Mouse (Mus musculus): Measurements from ENCODE around the gene Ttc19. TPM values are rescaled to one million over a fixed set of nuclear protein-coding genes. Genes with fewer than 3 reads are reported as not detected.
A peak's percentile ranks its signal among the peaks of the same experiment; 100 is the strongest.
"Not testable (repeated sequence)": the region's sequence is repeated elsewhere in the genome, so short reads cannot be mapped to it uniquely, and the experiment has no call there.

Gene Ttc19
- polyA plus RNA-seq, 1 experiment from 2014 or later: 7.4 TPM

DNA sequence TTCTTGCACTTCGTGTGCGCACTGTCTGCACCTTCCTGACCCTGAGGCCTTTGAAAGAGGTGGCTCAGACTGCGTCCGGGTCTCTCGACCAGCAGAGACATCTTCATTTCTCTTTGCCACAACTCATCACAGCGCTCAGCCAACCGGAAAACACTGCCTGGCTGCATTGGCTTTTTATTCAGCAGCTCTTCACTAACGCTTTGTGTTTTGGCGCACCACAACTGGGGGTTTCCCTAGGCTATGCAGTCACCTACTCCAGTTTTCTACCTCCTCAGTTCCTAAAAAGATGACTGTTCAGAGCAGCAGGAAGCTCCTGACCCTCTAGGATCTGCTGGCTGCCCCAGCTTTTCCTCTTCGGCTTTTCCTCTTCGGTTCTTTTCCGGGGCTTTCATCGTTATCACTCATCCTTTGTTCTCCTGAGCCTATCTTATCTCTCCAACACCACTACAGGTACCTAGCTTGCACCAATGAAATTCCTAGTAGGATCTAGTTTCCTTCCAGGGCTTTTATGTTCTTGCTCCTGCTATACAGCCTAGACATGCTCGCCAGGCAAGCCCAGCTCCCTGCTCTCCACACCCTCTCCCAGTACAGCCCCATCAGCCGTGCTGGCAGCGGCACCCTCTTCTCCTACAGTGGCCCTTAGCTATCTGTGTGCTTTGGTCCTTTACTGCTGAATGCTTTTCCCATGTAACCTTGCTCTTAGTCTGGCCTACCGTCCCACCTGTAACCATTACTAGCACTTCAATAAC, 14.6 kb upstream of the Ttc19 start:
- 97% methylated on average over 17 of the region's 17 CpGs for WGBS (ENCODE audit: missing documents)
- Histone ChIP-seq H3K36me3 (ENCODE audit: inconsistent target) (no peaks in the 10 kb centered on the region; the same call in 1 of the 2 replicates), H3K4me3 (ENCODE audit: inconsistent target) (no peak overlapping the region), H3K27ac (no peak overlapping the region), H3K79me2 (ENCODE audit: inconsistent target) (no peaks in the 10 kb centered on the region; the same call in 1 of the 2 replicates)

GRCm38 (mm10) chr11:62268381-62268780, 12.9 kb upstream of the Ttc19 start:
- no peak overlapping the region for H3K4me3 ChIP-seq (ENCODE audit: inconsistent target)
- no peaks in the 10 kb centered on the region; the same call in 1 of the 2 replicates for H3K79me2 ChIP-seq (ENCODE audit: inconsistent target)
- no peaks in the 10 kb centered on the region; the same call in 1 of the 2 replicates for H3K36me3 ChIP-seq (ENCODE audit: inconsistent target)
- 75% methylated on average over 8 of the region's 8 CpGs for WGBS (ENCODE audit: missing documents)
- no peak overlapping the region for H3K27ac ChIP-seq

- H3K79me2 ChIP-seq (ENCODE audit: inconsistent target): no peaks in the 10 kb centered on the region
- no peaks in the 10 kb centered on the region; the same call in 1 of the 2 replicates for H3K36me3 ChIP-seq (ENCODE audit: inconsistent target)
- no peak overlapping the region for H3K27ac ChIP-seq
- 90% methylated on average over 12 of the region's 12 CpGs for WGBS (ENCODE audit: missing documents)
- H3K4me3 ChIP-seq (ENCODE audit: inconsistent target): no peak overlapping the region
Observed at GRCm38 (mm10) chr11:62269097-62269496, 12.2 kb upstream of the Ttc19 start.

- Histone ChIP-seq H3K79me2 (ENCODE audit: inconsistent target) (no peaks in the 10 kb centered on the region), H3K27ac (no peak overlapping the region), H3K36me3 (ENCODE audit: inconsistent target) (no peaks in the 10 kb centered on the region; the same call in 1 of the 2 replicates), H3K4me3 (ENCODE audit: inconsistent target) (no peak overlapping the region)
- WGBS (ENCODE audit: missing documents): 87% methylated on average over 5 of the region's 5 CpGs
Observed at GRCm38 (mm10) chr11:62270851-62271250, 10.4 kb upstream of the Ttc19 start.

DNA sequence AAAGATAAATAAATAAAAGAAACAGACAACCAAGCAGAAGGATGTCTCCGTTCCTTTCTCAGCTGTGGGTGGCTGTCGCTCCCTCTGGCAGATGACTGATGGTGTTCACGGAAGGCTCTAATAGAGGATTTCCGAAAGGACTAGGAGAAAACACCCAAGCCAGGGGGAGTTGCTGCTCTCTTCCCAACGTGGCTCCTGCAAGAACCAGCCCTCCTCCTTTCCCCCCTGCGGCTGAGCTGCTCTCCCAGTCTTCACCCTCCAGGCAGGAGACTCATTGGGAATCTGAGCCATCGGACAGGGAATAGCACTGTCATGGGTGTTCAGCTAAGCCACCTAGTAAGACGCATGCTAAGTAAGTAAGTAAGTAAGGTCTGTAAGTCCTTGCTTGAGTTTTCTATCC, 4.2 kb upstream of the Ttc19 start:
- WGBS (ENCODE audit: missing documents): 95% methylated on average over 8 of the region's 8 CpGs
- H3K27ac ChIP-seq: no peak overlapping the region
- no peaks in the 10 kb centered on the region for H3K36me3 ChIP-seq (ENCODE audit: inconsistent target)
- H3K4me3 ChIP-seq (ENCODE audit: inconsistent target): no peak overlapping the region
- no peaks in the 10 kb centered on the region for H3K79me2 ChIP-seq (ENCODE audit: inconsistent target)

GRCm38 (mm10) chr11:62278027-62278426, 3.2 kb upstream of the Ttc19 start:
- H3K4me3 ChIP-seq (ENCODE audit: inconsistent target): no peak overlapping the region
- 30% methylated on average over 5 of the region's 5 CpGs for WGBS (ENCODE audit: missing documents)
- H3K79me2 ChIP-seq (ENCODE audit: inconsistent target): no peaks in the 10 kb centered on the region
- H3K27ac ChIP-seq: no peak overlapping the region
- no peaks in the 10 kb centered on the region for H3K36me3 ChIP-seq (ENCODE audit: inconsistent target)

- under 1% methylated on average over 47 of the region's 57 CpGs for WGBS (ENCODE audit: missing documents)
- Histone ChIP-seq H3K79me2 (ENCODE audit: inconsistent target) (no peaks in the 10 kb centered on the region), H3K36me3 (ENCODE audit: inconsistent target) (no peaks in the 10 kb centered on the region), H3K4me3 (ENCODE audit: inconsistent target) (peak overlapping the region; percentile 34), H3K27ac (no peak overlapping the region)
Observed at GRCm38 (mm10) chr11:62281601-62281997, 326 bp downstream of the Ttc19 start.

DNA sequence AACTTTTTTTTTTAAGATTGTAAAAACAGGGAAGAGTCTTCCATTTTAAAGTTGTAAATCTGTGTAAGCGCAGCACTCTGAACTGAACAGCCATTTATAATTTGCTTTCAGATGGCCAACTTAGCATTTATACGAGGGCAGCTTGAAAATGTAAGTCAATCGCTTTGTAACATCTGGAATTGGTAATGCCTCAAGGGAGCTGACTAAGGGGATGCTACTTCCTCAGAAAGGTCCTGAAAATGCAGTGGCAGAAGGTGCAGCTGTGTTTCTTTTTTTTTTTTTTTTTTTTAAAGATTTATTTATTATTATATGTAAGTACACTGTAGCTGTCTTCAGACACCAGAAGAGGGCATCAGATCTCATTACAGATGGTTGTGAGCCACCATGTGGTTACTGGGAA, 2.7 kb downstream of the Ttc19 start:
- H3K4me3 ChIP-seq (ENCODE audit: inconsistent target); H3K27ac ChIP-seq; H3K36me3 ChIP-seq (ENCODE audit: inconsistent target); H3K79me2 ChIP-seq (ENCODE audit: inconsistent target): not testable (repeated sequence)
- 84% methylated on average over 3 of the region's 3 CpGs for WGBS (ENCODE audit: missing documents)

- Histone ChIP-seq H3K36me3 (ENCODE audit: inconsistent target) (no peaks in the 10 kb centered on the region), H3K27ac (no peak overlapping the region), H3K4me3 (ENCODE audit: inconsistent target) (no peak overlapping the region), H3K79me2 (ENCODE audit: inconsistent target) (no peaks in the 10 kb centered on the region)
- WGBS (ENCODE audit: missing documents): 62% methylated on average over 8 of the region's 8 CpGs
Observed at GRCm38 (mm10) chr11:62285020-62285419, 3.7 kb downstream of the Ttc19 start.

- Histone ChIP-seq H3K27ac (no peak overlapping the region), H3K4me3 (ENCODE audit: inconsistent target) (no peak overlapping the region), H3K79me2 (ENCODE audit: inconsistent target) (no peaks in the 10 kb centered on the region), H3K36me3 (ENCODE audit: inconsistent target) (no peaks in the 10 kb centered on the region)
- WGBS (ENCODE audit: missing documents): 100% methylated on average over 1 of the region's 1 CpGs
Observed at GRCm38 (mm10) chr11:62287700-62288099, 6.4 kb downstream of the Ttc19 start.

GRCm38 (mm10) chr11:62294121-62294520, 12.8 kb downstream of the Ttc19 start:
- H3K36me3 ChIP-seq (ENCODE audit: inconsistent target): no peaks in the 10 kb centered on the region
- H3K4me3 ChIP-seq (ENCODE audit: inconsistent target): no peak overlapping the region
- no peaks in the 10 kb centered on the region for H3K79me2 ChIP-seq (ENCODE audit: inconsistent target)
- WGBS (ENCODE audit: missing documents): 92% methylated on average over 2 of the region's 2 CpGs
- no peak overlapping the region for H3K27ac ChIP-seq

GRCm38 (mm10) chr11:62298883-62299282, 17.6 kb downstream of the Ttc19 start:
- H3K36me3 ChIP-seq (ENCODE audit: inconsistent target): no peaks in the 10 kb centered on the region
- WGBS (ENCODE audit: missing documents): 98% methylated on average over 6 of the region's 6 CpGs
- H3K27ac ChIP-seq: no peak overlapping the region
- no peaks in the 10 kb centered on the region for H3K79me2 ChIP-seq (ENCODE audit: inconsistent target)
- no peak overlapping the region for H3K4me3 ChIP-seq (ENCODE audit: inconsistent target)

- Histone ChIP-seq H3K79me2 (ENCODE audit: inconsistent target) (no peaks in the 10 kb centered on the region), H3K27ac (no peak overlapping the region), H3K4me3 (ENCODE audit: inconsistent target) (no peak overlapping the region), H3K36me3 (ENCODE audit: inconsistent target) (no peaks in the 10 kb centered on the region)
- WGBS (ENCODE audit: missing documents): 52% methylated on average over 2 of the region's 2 CpGs
Observed at GRCm38 (mm10) chr11:62305866-62306265, 24.6 kb downstream of the Ttc19 start.

DNA sequence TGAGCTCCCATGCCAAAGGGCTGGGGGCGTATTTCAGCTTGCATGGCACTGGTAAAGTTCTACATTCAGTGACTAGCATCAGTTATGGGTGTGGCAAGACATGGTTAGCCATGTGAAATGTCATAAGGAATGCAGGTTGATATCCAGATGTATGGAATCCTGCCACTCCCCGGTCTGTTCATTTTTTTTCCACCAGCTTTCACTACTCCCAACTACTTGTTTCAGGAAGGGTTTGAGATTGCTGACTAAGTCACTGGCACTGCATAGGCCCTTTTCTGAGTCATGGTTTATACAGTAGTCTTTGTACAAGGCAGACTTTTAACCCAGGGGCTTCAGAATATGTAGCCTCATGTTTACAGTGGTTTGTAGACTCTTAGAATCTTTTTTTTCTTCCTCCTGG, 28.0 kb downstream of the Ttc19 start:
- Histone ChIP-seq H3K27ac (no peak overlapping the region), H3K4me3 (ENCODE audit: inconsistent target) (no peak overlapping the region), H3K36me3 (ENCODE audit: inconsistent target) (peaks cover 19% of the 10 kb centered on the region; the same call in 1 of the 2 replicates), H3K79me2 (ENCODE audit: inconsistent target) (no peaks in the 10 kb centered on the region)
- WGBS (ENCODE audit: missing documents): 95% methylated on average over 2 of the region's 2 CpGs

DNA sequence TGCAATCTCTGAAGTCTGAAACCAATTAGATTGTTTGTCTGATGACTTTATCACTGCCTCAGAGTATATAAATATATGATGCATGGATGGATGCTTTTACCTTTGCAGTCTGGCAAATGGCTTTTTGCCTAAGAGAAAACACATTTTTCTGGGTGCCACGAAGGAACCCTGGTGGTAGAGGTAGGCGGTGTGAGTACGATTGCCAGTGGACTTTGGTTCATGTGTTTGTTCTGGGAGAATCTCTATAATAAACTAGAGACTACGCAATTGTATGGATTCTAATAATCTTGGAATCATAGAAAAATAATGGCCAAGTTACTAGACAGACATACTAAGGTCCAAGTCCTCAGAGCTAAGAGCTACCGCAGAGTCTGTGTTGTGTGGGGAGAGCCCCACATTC, 33.7 kb downstream of the Ttc19 start:
- no peak overlapping the region for H3K27ac ChIP-seq
- no peaks in the 10 kb centered on the region for H3K79me2 ChIP-seq (ENCODE audit: inconsistent target)
- peaks cover 70% of the 10 kb centered on the region for H3K36me3 ChIP-seq (ENCODE audit: inconsistent target)
- no peak overlapping the region for H3K4me3 ChIP-seq (ENCODE audit: inconsistent target)
- WGBS (ENCODE audit: missing documents): 95% methylated on average over 5 of the region's 5 CpGs

GRCm38 (mm10) chr11:62317746-62318145, 36.5 kb downstream of the Ttc19 start:
- H3K27ac ChIP-seq: no peak overlapping the region
- H3K4me3 ChIP-seq (ENCODE audit: inconsistent target): no peak overlapping the region
- peaks cover 88% of the 10 kb centered on the region for H3K36me3 ChIP-seq (ENCODE audit: inconsistent target)
- WGBS (ENCODE audit: missing documents): 92% methylated on average over 11 of the region's 11 CpGs
- no peaks in the 10 kb centered on the region for H3K79me2 ChIP-seq (ENCODE audit: inconsistent target)
